Mouse (Mus musculus) heart, adult 2 months (tissue): ENCODE results near the gene Fam136a.

Experiments
- CTCF ChIP-seq: fragments of 200-600 bp; IDR thresholded peaks from 2 replicates; pipeline ENCODE4 v1.8.1; 2022; ENCODE audit warnings: antibody characterized with exemption, mild to moderate bottlenecking, moderate library complexity
- EP300 ChIP-seq: fragments of 200-500 bp; IDR thresholded peaks from 2 replicates; pipeline ENCODE4 v1.6.1; 2011; ENCODE audit warnings: low read depth, low read length, control low read depth; ENCODE audit not compliant: insufficient read depth
- POLR2A ChIP-seq: fragments of 200-500 bp; IDR thresholded peaks from 2 replicates; pipeline ENCODE4 v1.6.1; 2011; ENCODE audit warnings: mild to moderate bottlenecking, low read depth, low read length, control low read depth; ENCODE audit not compliant: insufficient read depth

DNA sequence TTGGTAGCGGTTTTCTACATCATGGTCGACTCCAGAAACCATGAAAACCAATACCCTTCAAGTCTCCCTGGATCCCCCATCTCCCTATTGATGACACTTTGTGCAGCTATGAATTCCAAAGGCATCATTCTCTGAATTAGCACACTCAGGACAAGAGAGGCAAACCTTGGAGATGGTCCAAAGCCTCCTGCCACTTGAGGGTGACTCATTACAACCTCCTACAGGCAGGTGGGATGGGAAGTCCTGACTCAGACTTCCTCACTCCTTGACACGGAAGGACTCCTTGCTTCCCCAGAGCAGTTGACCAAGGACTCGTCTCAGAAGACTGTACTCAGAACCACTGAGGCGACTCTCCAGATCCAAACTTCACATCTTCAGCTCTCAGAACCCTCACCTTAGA, 39.8 kb upstream of the Fam136a start:
- TF ChIP-seq POLR2A: no peak
- TF ChIP-seq CTCF: no peak
- TF ChIP-seq EP300: no peak
